11 mouse cellular contexts compared by ENCODE assay signal in genomic region chr2:165160466-165160865, GRCm38 (mm10).
A peak's percentile ranks its signal among the peaks of the same experiment; 100 is the strongest.
DNase-seq lines count a peak whose midpoint lies in the region; ATAC-seq and TF ChIP-seq lines count a peak whose summit lies in the region.
"Had no signal": no experiment of that assay in that cellular context is flagged by ENCODE, and none has a peak within 500 bp of the region (broad histone marks: within the 10 kb centered on the region; RNA-seq: fewer than 3 reads in every experiment).

No protein-coding gene starts in this region.

- H3K4me1 ChIP-seq in forebrain, embryonic 10.5 days: peaks cover 58% of the 10 kb centered on the region
- H3K4me1 ChIP-seq in forebrain, embryonic 16.5 days (replicated peaks; ENCODE audit: control insufficient read depth, insufficient read depth, low read length): peaks cover 14% of the 10 kb centered on the region
- H3K4me1 ChIP-seq in neural tube, embryonic 15.5 days: peaks cover 47% of the 10 kb centered on the region
- H3K4me1 ChIP-seq in stomach, postnatal 0 days (replicated peaks; ENCODE audit: control insufficient read depth, insufficient read depth): no peaks in the 10 kb centered on the region

- no peak overlapping the region for H3K27ac ChIP-seq in forebrain, embryonic 10.5 days
- H3K27ac ChIP-seq in forebrain, embryonic 16.5 days (ENCODE audit: low read length): no peak overlapping the region
- no peak overlapping the region for H3K27ac ChIP-seq in neural tube, embryonic 15.5 days (replicated peaks)
- no peak overlapping the region for H3K27ac ChIP-seq in stomach, postnatal 0 days (replicated peaks)
- H3K27ac ChIP-seq: hindbrain, embryonic 15.5 days had no signal

- H3K36me3 ChIP-seq in forebrain, embryonic 10.5 days (replicated peaks): no peaks in the 10 kb centered on the region
- H3K36me3 ChIP-seq in forebrain, embryonic 16.5 days (ENCODE audit: control insufficient read depth, insufficient read depth): no peaks in the 10 kb centered on the region
- no peaks in the 10 kb centered on the region for H3K36me3 ChIP-seq in neural tube, embryonic 15.5 days
- H3K36me3 ChIP-seq in stomach, postnatal 0 days (ENCODE audit: control insufficient read depth, insufficient read depth, low read length): no peaks in the 10 kb centered on the region
- H3K36me3 ChIP-seq: hindbrain, embryonic 15.5 days had no signal

- no peak overlapping the region for H3K4me3 ChIP-seq in forebrain, embryonic 10.5 days
- no peak overlapping the region for H3K4me3 ChIP-seq in forebrain, embryonic 16.5 days (replicated peaks; ENCODE audit: low read length)
- no peak overlapping the region for H3K4me3 ChIP-seq in neural tube, embryonic 15.5 days (replicated peaks)
- H3K4me3 ChIP-seq in stomach, postnatal 0 days (ENCODE audit: low read depth, low read length): no peak overlapping the region
- H3K4me3 ChIP-seq: hindbrain, embryonic 15.5 days had no signal

- peak; percentile 60 for DNase-seq in forebrain, embryonic 10.5 days (ENCODE audit: extremely low spot score, low spot score)
- DNase-seq in neural tube, embryonic 10.5 days (ENCODE audit: extremely low spot score, low spot score): peak; percentile 66
- peak; percentile 18 for DNase-seq in induced T-regulatory cell, adult 2 months (ENCODE audit: low read depth)
- DNase-seq in stomach, postnatal 0 days (ENCODE audit: low spot score): peak; percentile 58
- DNase-seq in layer of hippocampus, adult 11-12 months (ENCODE audit: low spot score): no peak
- no peak for DNase-seq in frontal cortex, postnatal 25 days (ENCODE audit: low spot score in 2 of 2)
- DNase-seq: cerebellum, adult 2 months; thymus, adult 2 months had no signal

- H3K27me3 ChIP-seq in forebrain, embryonic 10.5 days (ENCODE audit: poor library complexity, severe bottlenecking): peaks cover 58% of the 10 kb centered on the region
- H3K27me3 ChIP-seq in forebrain, embryonic 16.5 days (replicated peaks; ENCODE audit: control insufficient read depth, insufficient read depth, low read length): no peaks in the 10 kb centered on the region
- H3K27me3 ChIP-seq in neural tube, embryonic 15.5 days (replicated peaks): peaks cover 25% of the 10 kb centered on the region; the same call in 1 of the 2 replicates
- H3K27me3 ChIP-seq in stomach, postnatal 0 days (ENCODE audit: control insufficient read depth, insufficient read depth, low read length): no peaks in the 10 kb centered on the region

- TF ChIP-seq CTCF in stomach, postnatal 0 days (IDR thresholded peaks at IDR 0.05; ENCODE audit: low read depth): no peak

- no peak for TF ChIP-seq EP300 in stomach, postnatal 0 days (optimal IDR thresholded peaks at IDR 0.05)

- no peak overlapping the region for H3K9ac ChIP-seq in forebrain, embryonic 16.5 days (replicated peaks; ENCODE audit: low read depth, low read length)
- H3K9ac ChIP-seq in neural tube, embryonic 15.5 days (replicated peaks): no peak overlapping the region
- no peak overlapping the region for H3K9ac ChIP-seq in stomach, postnatal 0 days (ENCODE audit: low read length)
- H3K9ac ChIP-seq: hindbrain, embryonic 15.5 days had no signal

- no peaks in the 10 kb centered on the region for H3K9me3 ChIP-seq in forebrain, embryonic 10.5 days
- no peaks in the 10 kb centered on the region for H3K9me3 ChIP-seq in forebrain, embryonic 16.5 days (ENCODE audit: control insufficient read depth, low read length)
- H3K9me3 ChIP-seq in neural tube, embryonic 15.5 days (replicated peaks): no peaks in the 10 kb centered on the region
- H3K9me3 ChIP-seq in stomach, postnatal 0 days (ENCODE audit: control insufficient read depth, low read length): no peaks in the 10 kb centered on the region
- H3K9me3 ChIP-seq: hindbrain, embryonic 15.5 days had no signal

- no peak overlapping the region for H3K4me2 ChIP-seq in forebrain, embryonic 16.5 days (ENCODE audit: low read length)
- H3K4me2 ChIP-seq in neural tube, embryonic 15.5 days: no peak overlapping the region
- no peak overlapping the region for H3K4me2 ChIP-seq in stomach, postnatal 0 days (replicated peaks; ENCODE audit: low read depth)
- H3K4me2 ChIP-seq: hindbrain, embryonic 15.5 days had no signal

- 11% methylated on average over 5 of the region's 5 CpGs for WGBS in forebrain, embryonic 10.5 days
- 21% methylated on average over 5 of the region's 5 CpGs for WGBS in forebrain, embryonic 16.5 days
- 26% methylated on average over 5 of the region's 5 CpGs for WGBS in neural tube, embryonic 15.5 days
- WGBS in stomach, postnatal 0 days: 19% methylated on average over 5 of the region's 5 CpGs

- ATAC-seq in forebrain, embryonic 16.5 days: no peak
- ATAC-seq in neural tube, embryonic 15.5 days (ENCODE audit: low FRiP score): no peak
- no peak for ATAC-seq in stomach, postnatal 0 days (ENCODE audit: low FRiP score, low TSS enrichment)

Comparison
In these comparisons a context has a peak if more than half of its experiments do, and no peak if none do; other contexts are left out.
1. DNase-seq: peak in forebrain, embryonic 10.5 days (single experiment), neural tube, embryonic 10.5 days (single experiment), induced T-regulatory cell, adult 2 months (single experiment) and stomach, postnatal 0 days (single experiment); none in layer of hippocampus, adult 11-12 months (single experiment) and frontal cortex, postnatal 25 days (0 of 2).